Mouse (Mus musculus) gastrocnemius, adult 2 months (tissue): ENCODE measurements around the gene Slc26a5. TPM values are rescaled to one million over a fixed set of nuclear protein-coding genes. Genes with fewer than 3 reads are reported as not detected.

ENCODE experiments used
- DNase-seq: peaks from one replicate; pipeline ENCODE4 v3.0.0; 2022
- H3K27ac ChIP-seq: fragments of 200-600 bp; 2 replicates; pipeline ENCODE4 v1.8.1; 2022; ENCODE audit warnings: mild to moderate bottlenecking
- H3K4me3 ChIP-seq: fragments of 200-600 bp; 2 replicates; pipeline ENCODE4 v1.8.1; 2022; ENCODE audit warnings: mild to moderate bottlenecking, moderate library complexity
- CTCF ChIP-seq: fragments of 200-600 bp; IDR thresholded peaks from 2 replicates; pipeline ENCODE4 v1.8.1; 2022; ENCODE audit warnings: antibody characterized with exemption, mild to moderate bottlenecking, moderate library complexity
- intact Hi-C: fragments of 180-260 bp; cut with DNase I; formaldehyde crosslinking; loops from one replicate; pipeline ENCODE4 v1.15.1; 2025
- total RNA-seq, 2 experiments: library from RNA; stranded (reverse); gene quantifications; 2 replicates each; pipeline ENCODE4 v1.2.3; 2021

Slc26a5 gene
- total RNA-seq, 2 experiments from 2014 or later, result not detected

DNA sequence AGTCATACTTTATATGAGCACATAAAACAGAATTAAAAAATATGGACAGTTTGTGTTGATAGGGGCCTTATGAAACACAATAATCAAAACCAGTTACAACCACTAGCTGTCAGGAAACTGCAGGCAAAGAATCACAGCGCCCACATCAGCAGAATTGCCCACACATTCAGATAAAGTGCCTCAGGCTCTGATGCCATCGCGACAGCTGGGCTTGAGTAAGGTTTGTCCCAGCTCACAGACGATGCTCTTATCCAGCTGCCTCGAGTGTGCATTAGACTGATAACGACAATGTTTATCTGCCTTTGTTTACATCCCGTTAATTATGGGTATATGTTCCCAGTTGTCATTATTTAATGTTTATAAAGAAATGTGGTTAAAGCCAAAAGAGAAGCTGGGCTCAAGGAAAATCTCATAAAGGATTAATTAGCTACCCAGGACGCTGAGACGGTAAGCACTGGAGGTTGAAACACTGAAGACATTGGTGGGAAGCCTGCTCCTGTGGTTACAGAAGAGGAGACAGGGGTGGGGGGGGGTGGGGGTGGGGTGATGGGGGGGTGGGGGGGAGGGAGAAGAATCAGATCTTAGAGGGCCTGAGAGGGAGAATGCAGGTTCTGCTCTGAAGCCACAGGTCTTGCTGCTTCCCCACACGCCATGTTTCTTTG lies 13.6 kb downstream of the Slc26a5 start:
- Histone ChIP-seq H3K27ac (no peak overlapping the region), H3K4me3 (no peak overlapping the region)
- intact Hi-C loops, result no loop called here
- DNase-seq, result no peak
- TF ChIP-seq CTCF, result no peak

DNA sequence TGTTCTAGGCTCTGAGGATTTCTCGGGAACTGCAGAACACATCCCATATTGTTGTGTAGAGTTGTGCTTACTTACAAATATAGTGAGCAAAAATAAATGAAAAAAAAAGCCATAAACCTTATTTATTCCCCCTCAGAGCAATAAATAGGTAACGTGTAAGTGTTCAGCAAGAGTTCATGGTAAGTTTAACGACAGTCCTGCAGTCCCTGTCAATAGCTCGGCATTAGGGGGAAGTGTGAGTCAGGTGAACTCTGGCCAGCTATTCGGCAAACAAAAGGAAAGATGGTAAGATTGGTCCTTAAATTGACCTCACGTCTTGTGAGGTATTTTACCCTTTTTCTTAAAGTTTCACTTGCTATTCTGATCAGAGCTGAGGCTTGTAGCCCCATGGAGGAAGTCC lies 18.0 kb downstream of the Slc26a5 start:
- Histone ChIP-seq H3K4me3 (no peak overlapping the region), H3K27ac (no peak overlapping the region)
- intact Hi-C loops, result no loop called here
- DNase-seq, result no peak
- no peak for TF ChIP-seq CTCF

DNA sequence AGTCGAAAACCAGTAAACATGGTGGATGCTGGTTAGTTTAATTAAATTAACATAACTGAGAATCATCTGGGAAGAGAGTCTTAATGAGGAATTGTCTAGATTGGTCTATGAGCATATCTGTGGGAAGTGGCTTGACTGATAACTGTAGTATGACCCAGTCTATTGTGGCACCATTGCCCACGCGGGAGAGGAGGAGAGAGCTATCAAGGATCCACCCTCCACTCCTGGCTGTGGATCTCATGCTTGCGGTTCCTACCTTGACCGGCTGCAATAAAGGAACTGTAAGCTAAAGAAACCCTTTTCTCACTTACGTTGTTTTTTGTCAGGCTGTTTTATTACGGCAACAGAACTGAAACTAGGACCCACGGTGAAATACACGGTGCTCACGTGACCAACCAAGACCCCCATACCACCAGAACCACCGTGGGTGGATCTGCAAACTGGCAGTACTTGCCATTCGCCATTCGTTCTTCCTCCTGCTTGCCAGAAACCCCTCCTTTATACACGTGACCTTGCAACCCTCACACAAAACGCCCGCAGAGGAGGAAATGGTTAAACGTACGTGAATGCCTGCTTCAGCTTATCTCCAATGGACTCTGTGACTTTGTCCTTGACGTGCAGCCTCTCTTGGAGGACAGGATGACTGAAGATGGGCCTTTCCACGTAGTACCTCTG lies 18.7 kb downstream of the Slc26a5 start:
- Histone ChIP-seq H3K4me3 (no peak overlapping the region), H3K27ac (no peak overlapping the region)
- TF ChIP-seq CTCF, result no peak
- intact Hi-C loops, result no loop called here
- no peak for DNase-seq

DNA sequence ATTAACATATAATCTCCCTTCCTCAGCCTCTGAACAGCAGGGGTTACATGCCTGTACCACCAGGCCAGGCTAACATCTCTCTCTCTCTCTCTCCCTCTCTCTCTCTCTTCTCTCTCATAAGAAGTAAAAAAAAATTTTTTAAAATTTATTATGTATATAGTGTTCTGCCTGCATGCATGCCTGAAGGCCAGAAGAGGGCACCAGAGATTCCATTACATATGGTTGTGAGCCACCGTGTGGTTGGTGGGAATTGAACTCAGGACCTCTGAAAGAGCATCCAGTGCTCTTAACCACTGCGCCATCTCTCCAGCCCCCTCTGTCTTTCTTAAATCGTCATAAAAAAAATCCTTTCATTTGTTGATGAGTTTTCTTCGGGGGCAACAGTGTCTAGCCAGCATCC lies 20.7 kb downstream of the Slc26a5 start:
- H3K27ac ChIP-seq, result no peak overlapping the region
- no peak overlapping the region for H3K4me3 ChIP-seq
- intact Hi-C loops, result no loop called here
- no peak for DNase-seq
- TF ChIP-seq CTCF, result peak; percentile 26; the same call in 1 of the 2 replicates

DNA sequence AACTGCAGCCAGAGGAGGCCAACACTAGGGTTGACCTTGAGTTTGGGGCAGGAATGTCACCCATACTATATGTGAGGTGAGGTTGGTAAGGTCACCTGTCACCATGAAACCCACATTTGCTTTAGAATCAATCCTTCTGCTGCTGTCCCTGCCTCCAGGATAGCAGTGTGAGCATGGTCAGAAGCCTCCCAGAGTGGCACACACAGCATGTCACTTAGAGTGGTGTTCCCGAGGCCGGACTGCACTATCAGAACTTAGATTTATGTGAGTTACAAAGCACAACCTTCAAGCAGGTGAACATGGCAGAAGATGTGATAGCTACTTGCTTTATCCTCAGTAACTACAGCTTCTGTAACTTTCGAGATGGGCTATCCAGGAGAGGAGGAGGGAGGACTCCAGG lies 33.6 kb downstream of the Slc26a5 start:
- no peak for TF ChIP-seq CTCF
- intact Hi-C loops, result no loop called here
- no peak for DNase-seq
- Histone ChIP-seq H3K4me3 (no peak overlapping the region), H3K27ac (no peak overlapping the region)

DNA sequence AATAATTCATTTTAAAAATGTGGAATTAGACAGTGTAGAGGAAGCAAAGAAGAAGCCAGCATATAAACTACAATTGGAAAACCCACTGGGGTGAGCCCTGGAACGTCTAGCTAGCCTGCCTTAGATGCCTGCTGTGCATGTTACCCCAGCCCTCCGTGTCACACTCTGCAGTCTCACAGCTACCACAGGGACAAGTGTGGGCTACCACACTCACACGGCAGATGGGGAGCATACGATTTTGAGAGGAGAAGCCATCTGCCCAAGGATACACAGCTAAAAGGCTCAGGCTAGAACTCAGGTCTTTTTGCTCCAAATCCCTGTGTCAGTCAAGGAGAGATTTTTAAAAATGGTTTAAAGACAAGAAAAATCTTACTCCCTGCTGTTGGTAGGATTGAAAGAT lies 36.5 kb downstream of the Slc26a5 start:
- Histone ChIP-seq H3K4me3 (no peak overlapping the region), H3K27ac (no peak overlapping the region)
- DNase-seq, result no peak
- TF ChIP-seq CTCF, result no peak
- intact Hi-C loops, result no loop called here

DNA sequence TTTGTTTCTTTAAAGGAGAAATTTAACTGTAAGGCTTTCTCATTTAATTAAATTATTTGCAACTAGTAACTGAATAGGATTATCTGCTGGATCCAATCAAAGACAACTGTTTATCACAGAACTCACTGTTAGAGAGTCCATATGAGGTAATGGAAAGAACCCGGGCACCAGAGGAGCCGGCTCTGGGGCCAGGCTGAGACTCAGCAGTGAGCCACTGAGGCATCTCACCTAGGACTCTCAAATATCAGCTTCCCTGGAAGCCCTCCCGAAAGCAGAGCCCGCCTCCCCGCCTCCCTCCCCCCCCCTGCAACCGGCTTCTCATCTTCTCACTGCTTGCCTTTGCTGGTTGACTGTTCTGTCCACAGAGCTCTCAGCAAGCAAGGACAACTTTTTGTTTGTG lies 37.8 kb downstream of the Slc26a5 start:
- intact Hi-C loops, result no loop called here
- no peak for DNase-seq
- Histone ChIP-seq H3K4me3 (no peak overlapping the region), H3K27ac (no peak overlapping the region)
- no peak for TF ChIP-seq CTCF

DNA sequence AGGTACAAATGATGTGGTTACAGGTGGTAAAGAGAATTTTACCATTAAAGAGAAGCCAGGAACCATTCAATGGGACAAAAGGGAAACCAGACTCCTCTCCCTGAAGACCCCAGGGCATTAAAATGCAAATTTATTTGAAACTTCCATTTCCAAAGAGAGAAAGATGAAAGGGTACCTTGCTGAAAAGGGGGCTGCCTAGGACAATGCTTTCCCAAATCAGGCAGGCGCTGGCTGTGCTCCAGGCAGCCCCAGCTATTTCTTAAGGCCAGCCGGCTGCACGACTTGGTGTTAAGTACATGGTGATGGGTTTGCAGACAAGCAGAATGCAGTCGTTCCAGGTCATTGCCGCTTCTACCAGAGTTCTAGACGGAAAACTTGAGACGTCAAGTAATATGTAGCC lies 39.0 kb downstream of the Slc26a5 start:
- Histone ChIP-seq H3K4me3 (no peak overlapping the region), H3K27ac (no peak overlapping the region)
- intact Hi-C loops, result no loop called here
- TF ChIP-seq CTCF, result no peak
- DNase-seq, result no peak

DNA sequence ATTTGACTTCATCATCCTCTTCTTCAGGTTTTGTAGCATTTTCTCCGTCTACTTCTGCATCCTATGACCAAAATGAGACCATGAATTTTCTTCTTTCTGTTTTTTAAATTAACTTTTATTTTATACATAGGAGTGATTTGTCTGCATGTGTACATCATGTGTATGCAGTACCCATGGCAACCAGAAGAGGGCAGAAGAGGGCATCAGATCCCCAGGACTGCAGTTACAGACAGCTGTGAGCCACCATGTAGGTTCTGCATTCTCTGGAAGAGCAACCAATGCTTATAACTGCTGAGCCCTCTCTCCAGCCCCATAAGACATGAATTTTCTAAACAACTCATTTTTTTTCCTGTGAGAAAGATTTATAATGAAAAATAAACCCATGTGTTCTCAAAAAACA lies 51.4 kb downstream of the Slc26a5 start:
- intact Hi-C loops, result no loop called here
- peak; percentile 30 for DNase-seq
- TF ChIP-seq CTCF, result peak; percentile 62
- H3K4me3 ChIP-seq, result no peak overlapping the region
- no peak overlapping the region for H3K27ac ChIP-seq

DNA sequence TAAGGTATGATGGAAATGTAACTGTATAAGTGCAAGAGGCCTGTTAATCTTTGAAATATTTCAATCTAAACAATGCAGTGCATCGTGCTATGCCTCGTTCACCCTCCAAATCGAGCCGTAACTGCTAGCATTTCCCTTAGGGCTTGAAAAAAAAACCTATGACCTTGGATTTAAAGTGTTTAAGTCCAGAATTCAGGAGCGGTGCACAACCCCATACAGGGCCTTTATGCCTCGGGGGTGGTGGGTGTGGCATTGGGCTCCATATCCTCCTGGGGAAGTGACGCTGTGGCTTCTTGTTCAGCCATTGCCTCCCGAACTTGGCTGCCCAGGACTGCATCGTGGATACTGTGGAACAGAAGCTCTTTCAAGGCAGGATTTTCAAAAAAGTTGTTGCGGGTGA lies 54.5 kb downstream of the Slc26a5 start:
- Histone ChIP-seq H3K27ac (no peak overlapping the region), H3K4me3 (no peak overlapping the region)
- intact Hi-C loops, result no loop called here
- no peak for TF ChIP-seq CTCF
- DNase-seq, result no peak

DNA sequence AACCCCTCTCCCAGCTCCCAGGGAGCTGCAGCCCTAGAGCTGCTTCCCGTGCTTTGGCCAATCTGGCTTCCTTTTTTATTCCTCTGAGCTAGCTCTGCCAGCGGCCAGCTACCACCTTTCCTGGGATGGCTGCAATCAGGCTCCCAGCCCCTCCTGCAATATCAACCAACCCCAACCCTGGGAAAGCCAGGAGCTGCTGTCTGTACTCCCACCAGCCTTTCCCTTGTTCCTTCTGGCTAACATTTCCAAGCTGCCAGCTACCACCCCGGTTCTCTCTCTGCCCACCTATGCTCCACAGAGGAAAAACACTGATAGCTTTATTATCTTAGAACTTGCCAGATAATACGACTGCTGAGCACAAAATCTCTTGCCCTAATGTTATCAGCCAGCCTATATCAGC lies 60.6 kb downstream of the Slc26a5 start:
- intact Hi-C loops, result no loop called here
- TF ChIP-seq CTCF, result no peak
- Histone ChIP-seq H3K27ac (no peak overlapping the region), H3K4me3 (no peak overlapping the region)
- no peak for DNase-seq

DNA sequence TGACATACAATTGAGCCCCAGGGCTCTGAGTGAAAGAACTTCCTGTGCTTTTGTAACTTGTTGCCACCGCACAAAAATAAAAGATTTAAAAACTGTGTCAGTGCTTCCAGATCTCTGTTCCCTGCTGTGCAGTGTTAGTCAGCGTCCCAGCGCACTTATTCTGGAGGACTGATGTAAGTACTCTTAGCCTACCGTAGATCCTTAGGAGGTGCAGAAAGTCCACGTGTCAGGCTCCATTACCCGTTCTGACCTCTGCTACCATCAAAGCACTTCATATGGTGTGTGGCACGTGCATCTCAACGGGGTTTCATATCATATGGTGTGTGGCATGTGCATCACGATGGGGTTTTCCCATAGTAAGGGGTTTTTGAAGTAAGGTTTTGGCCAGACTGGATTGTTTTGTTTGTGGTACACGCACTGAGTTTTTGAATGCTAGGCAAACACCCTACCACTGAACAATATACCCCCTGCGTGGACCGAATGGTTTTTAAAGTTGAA lies 61.7 kb downstream of the Slc26a5 start:
- no peak for DNase-seq
- H3K27ac ChIP-seq, result no peak overlapping the region
- no peak for TF ChIP-seq CTCF
- H3K4me3 ChIP-seq, result no peak overlapping the region
- intact Hi-C loops, result no loop called here

DNA sequence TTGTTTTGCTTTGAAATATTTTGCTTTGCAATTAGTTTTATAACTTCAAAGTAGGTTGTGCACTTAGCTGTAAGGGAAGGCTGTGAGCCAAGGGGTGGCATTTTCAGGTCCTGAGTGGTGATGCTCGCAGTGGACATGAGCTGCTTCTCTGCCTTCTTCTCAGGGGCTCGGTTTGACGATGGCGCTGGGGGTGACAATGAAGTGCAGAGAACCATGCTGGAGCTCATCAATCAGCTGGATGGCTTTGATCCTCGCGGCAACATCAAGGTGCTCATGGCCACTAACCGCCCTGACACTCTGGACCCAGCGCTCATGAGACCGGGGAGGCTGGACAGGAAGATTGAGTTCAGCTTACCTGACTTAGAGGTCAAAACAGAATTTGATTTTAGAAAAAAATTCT lies 62.5 kb downstream of the Slc26a5 start:
- intact Hi-C loops, result no loop called here
- TF ChIP-seq CTCF, result no peak
- Histone ChIP-seq H3K4me3 (no peak overlapping the region), H3K27ac (no peak overlapping the region)
- no peak for DNase-seq

DNA sequence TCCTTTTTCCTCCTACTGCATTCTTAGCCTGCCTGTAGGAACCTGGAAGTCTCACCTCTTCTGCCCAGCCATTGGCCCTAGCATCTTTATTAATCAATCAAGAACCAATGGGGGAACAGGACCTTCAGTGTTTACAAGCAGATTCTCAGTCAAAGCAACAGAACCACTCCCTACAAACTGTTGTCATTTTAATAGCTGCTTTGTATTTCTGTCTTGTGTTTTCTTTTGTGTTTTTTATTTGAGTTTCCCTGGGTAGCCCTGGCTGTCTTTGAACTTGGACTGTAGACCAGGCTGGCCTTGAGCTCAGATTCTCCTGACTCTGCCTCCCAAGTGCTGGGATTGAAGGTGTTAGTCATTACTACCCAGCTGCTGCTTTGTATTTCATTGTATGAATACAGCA lies 73.2 kb downstream of the Slc26a5 start:
- no peak for DNase-seq
- no peak overlapping the region for H3K27ac ChIP-seq
- intact Hi-C loops, result no loop called here
- no peak overlapping the region for H3K4me3 ChIP-seq
- no peak for TF ChIP-seq CTCF
